Mouse (Mus musculus): ENCODE measurements around the gene Irs1. TPM values are rescaled to one million over a fixed set of nuclear protein-coding genes. Genes with fewer than 3 reads are reported as not detected.

Irs1 gene
- total and polyA plus RNA-seq, 3 experiments = not detected

- H3K9ac ChIP-seq (ENCODE audit: control insufficient read depth, low read depth, low read length, poor library complexity, severe bottlenecking) = no peak overlapping the region
- H3K27ac ChIP-seq (ENCODE audit: control insufficient read depth, low read depth, low read length) = no peak overlapping the region
- no peak for DNase-seq (ENCODE audit: low read depth, low spot score)
- TF ChIP-seq MXI1 (IDR thresholded peaks at IDR 0.05; ENCODE audit: low read depth, low read length) (no peak), EP300 (IDR thresholded peaks at IDR 0.05; ENCODE audit: low read depth in 1 of 2, low read length in 2 of 2) (no peak), RAD21 (IDR thresholded peaks at IDR 0.05; ENCODE audit: low read depth, low read length) (no peak), MYC (IDR thresholded peaks at IDR 0.05; ENCODE audit: low read depth, low read length) (no peak), GABPA (IDR thresholded peaks at IDR 0.05; ENCODE audit: low read depth, low read length) (no peak), ELF1 (IDR thresholded peaks at IDR 0.05; ENCODE audit: low read depth, low read length) (no peak), CHD2 (IDR thresholded peaks at IDR 0.05; ENCODE audit: low read length) (no peak), CTCF (IDR thresholded peaks at IDR 0.05 in 2 of 3, conservative IDR thresholded peaks at IDR 0.05 in 1 of 3; ENCODE audit: control insufficient read depth in 1 of 3, insufficient read depth in 1 of 3, low read depth in 2 of 3, low read length in 3 of 3, poor library complexity in 1 of 3, severe bottlenecking in 1 of 3) (no peak), KAT2A (conservative IDR thresholded peaks at IDR 0.05; ENCODE audit: low read depth, low read length) (no peak), E2F4 (IDR thresholded peaks at IDR 0.05; ENCODE audit: borderline replicate concordance, low read depth, low read length) (no peak), CHD1 (IDR thresholded peaks at IDR 0.05; ENCODE audit: low read depth, low read length) (no peak), NRF1 (IDR thresholded peaks at IDR 0.05; ENCODE audit: insufficient read depth, low read depth, low read length, poor library complexity, severe bottlenecking) (no peak)
- H3K27me3 ChIP-seq (ENCODE audit: control insufficient read depth in 1 of 2, insufficient read depth in 2 of 2, low read length in 2 of 2) = no peaks in the 10 kb centered on the region
- H3K9me3 ChIP-seq (replicated peaks; ENCODE audit: insufficient read depth, low read length) = no peaks in the 10 kb centered on the region
- H3K79me2 ChIP-seq (ENCODE audit: control insufficient read depth, insufficient read depth, low read length, poor library complexity) = peaks cover 15% of the 10 kb centered on the region
- H3K4me1 ChIP-seq (ENCODE audit: control insufficient read depth in 1 of 2, insufficient read depth in 2 of 2, low read length in 2 of 2) = peaks cover 3 to 12% of the 10 kb centered on the region in 2 experiments; a peak in 3 of 4 replicates
- peaks cover 0 to 12% of the 10 kb centered on the region in 2 experiments; a peak in 2 of 4 replicates for H3K36me3 ChIP-seq (ENCODE audit: control insufficient read depth in 1 of 2, insufficient read depth in 2 of 2, low read length in 2 of 2)
- no peak overlapping the region for H3K4me3 ChIP-seq (ENCODE audit: control insufficient read depth in 1 of 2, insufficient read depth in 1 of 2, low read depth in 2 of 2, low read length in 2 of 2)
These were observed 30.2 kb upstream of the Irs1 start for GRCm38 (mm10) chr1:82321441-82321840.

GRCm38 (mm10) chr1:82320864-82321263 lies 29.6 kb upstream of the Irs1 start:
- no peak for DNase-seq (ENCODE audit: low read depth, low spot score)
- TF ChIP-seq E2F4 (IDR thresholded peaks at IDR 0.05; ENCODE audit: borderline replicate concordance, low read depth, low read length) (no peak), ZKSCAN1 (IDR thresholded peaks at IDR 0.05; ENCODE audit: low read depth, low read length) (no peak), SIN3A (IDR thresholded peaks at IDR 0.05; ENCODE audit: low read length) (no peak), HCFC1 (IDR thresholded peaks at IDR 0.05; ENCODE audit: low read depth, low read length) (no peak), USF2 (IDR thresholded peaks at IDR 0.05; ENCODE audit: borderline replicate concordance in 1 of 2, insufficient read depth in 1 of 2, low read depth in 1 of 2, low read length in 2 of 2) (no peak), BHLHE40 (IDR thresholded peaks at IDR 0.05; ENCODE audit: borderline replicate concordance, low read depth, low read length) (no peak), MXI1 (IDR thresholded peaks at IDR 0.05; ENCODE audit: low read depth, low read length) (no peak), CHD2 (IDR thresholded peaks at IDR 0.05; ENCODE audit: low read length) (no peak), EP300 (IDR thresholded peaks at IDR 0.05; ENCODE audit: low read depth in 1 of 2, low read length in 2 of 2) (no peak), CHD1 (IDR thresholded peaks at IDR 0.05; ENCODE audit: low read depth, low read length) (no peak), CTCF (IDR thresholded peaks at IDR 0.05 in 2 of 3, conservative IDR thresholded peaks at IDR 0.05 in 1 of 3; ENCODE audit: control insufficient read depth in 1 of 3, insufficient read depth in 1 of 3, low read depth in 2 of 3, low read length in 3 of 3, poor library complexity in 1 of 3, severe bottlenecking in 1 of 3) (no peak), NELFE (IDR thresholded peaks at IDR 0.05; ENCODE audit: low read depth, low read length) (no peak), MAX (IDR thresholded peaks at IDR 0.05; ENCODE audit: low read length) (no peak), POLR2A (IDR thresholded peaks at IDR 0.05; ENCODE audit: control insufficient read depth in 1 of 2, insufficient read depth in 1 of 2, low read depth in 1 of 2, low read length in 2 of 2, poor library complexity in 1 of 2) (no peak), ELF1 (IDR thresholded peaks at IDR 0.05; ENCODE audit: low read depth, low read length) (no peak), TCF12 (IDR thresholded peaks at IDR 0.05; ENCODE audit: low read depth, low read length) (no peak), ZC3H11A (IDR thresholded peaks at IDR 0.05; ENCODE audit: low read depth, low read length) (no peak)
- peaks cover 15% of the 10 kb centered on the region for H3K79me2 ChIP-seq (ENCODE audit: control insufficient read depth, insufficient read depth, low read length, poor library complexity)
- H3K27me3 ChIP-seq (ENCODE audit: control insufficient read depth in 1 of 2, insufficient read depth in 2 of 2, low read length in 2 of 2) = no peaks in the 10 kb centered on the region
- no peak overlapping the region for H3K4me3 ChIP-seq (ENCODE audit: control insufficient read depth in 1 of 2, insufficient read depth in 1 of 2, low read depth in 2 of 2, low read length in 2 of 2)
- peaks cover 3 to 12% of the 10 kb centered on the region in 2 experiments; a peak in 3 of 4 replicates for H3K4me1 ChIP-seq (ENCODE audit: control insufficient read depth in 1 of 2, insufficient read depth in 2 of 2, low read length in 2 of 2)
- H3K9me3 ChIP-seq (replicated peaks; ENCODE audit: insufficient read depth, low read length) = no peaks in the 10 kb centered on the region
- no peak overlapping the region for H3K9ac ChIP-seq (ENCODE audit: control insufficient read depth, low read depth, low read length, poor library complexity, severe bottlenecking)
- H3K27ac ChIP-seq (ENCODE audit: control insufficient read depth, low read depth, low read length) = no peak overlapping the region
- H3K36me3 ChIP-seq (ENCODE audit: control insufficient read depth in 1 of 2, insufficient read depth in 2 of 2, low read length in 2 of 2) = peaks cover 0 to 12% of the 10 kb centered on the region in 2 experiments; a peak in 2 of 4 replicates

All from MEL (cell line).